Mouse (Mus musculus): Measurements from ENCODE around the gene Gcsh. TPM values are rescaled to one million over a fixed set of nuclear protein-coding genes. Genes with fewer than 3 reads are reported as not detected.
A peak's percentile ranks its signal among the peaks of the same experiment; 100 is the strongest.

The Gcsh gene
- total RNA-seq (2022) = 10 to 100 TPM; 57.7 to 67.7 (median 62.0) TPM

- peak; percentile 99 for DNase-seq (ENCODE audit: low spot score)
These were observed at the start of gene Gcsh for GRCm38 (mm10) chr8:116993095-116993867. TSS of gene Gcsh (minus strand) at chr8:116993537.

GRCm38 (mm10) chr8:117039843-117040242, 46.5 kb upstream of the Gcsh start:
- no peak for DNase-seq (ENCODE audit: low spot score)

GRCm38 (mm10) chr8:117037374-117037935, 44.1 kb upstream of the Gcsh start:
- DNase-seq (ENCODE audit: low spot score) = no peak

- no peak for DNase-seq (ENCODE audit: low spot score)
These were observed 40.1 kb upstream of the Gcsh start for GRCm38 (mm10) chr8:117033393-117033792.

- DNase-seq (ENCODE audit: low spot score) = no peak
These were observed 39.3 kb upstream of the Gcsh start for GRCm38 (mm10) chr8:117032609-117033008.

- DNase-seq (ENCODE audit: low spot score) = no peak
These were observed 38.1 kb upstream of the Gcsh start for GRCm38 (mm10) chr8:117031476-117031875.

- DNase-seq (ENCODE audit: low spot score) = no peak
These were observed 35.3 kb upstream of the Gcsh start for GRCm38 (mm10) chr8:117028686-117029085.

GRCm38 (mm10) chr8:117027601-117028000, 34.3 kb upstream of the Gcsh start:
- no peak for DNase-seq (ENCODE audit: low spot score)

GRCm38 (mm10) chr8:117022297-117022993, 29.1 kb upstream of the Gcsh start:
- DNase-seq (ENCODE audit: low spot score) = no peak

- no peak for DNase-seq (ENCODE audit: low spot score)
These were observed 26.3 kb upstream of the Gcsh start for GRCm38 (mm10) chr8:117019323-117020275.

GRCm38 (mm10) chr8:117017896-117018295, 24.6 kb upstream of the Gcsh start:
- DNase-seq (ENCODE audit: low spot score) = no peak

GRCm38 (mm10) chr8:117017006-117017405, 23.7 kb upstream of the Gcsh start:
- no peak for DNase-seq (ENCODE audit: low spot score)

- no peak for DNase-seq (ENCODE audit: low spot score)
These were observed 22.3 kb upstream of the Gcsh start for GRCm38 (mm10) chr8:117015670-117016069.

GRCm38 (mm10) chr8:117011366-117011765, 18.0 kb upstream of the Gcsh start:
- no peak for DNase-seq (ENCODE audit: low spot score)

- no peak for DNase-seq (ENCODE audit: low spot score)
These were observed 829 bp upstream of the Gcsh start for GRCm38 (mm10) chr8:116994016-116994716.

GRCm38 (mm10) chr8:116992176-116992971, 963 bp downstream of the Gcsh start:
- DNase-seq (ENCODE audit: low spot score) = no peak

GRCm38 (mm10) chr8:116991241-116991640, 2.1 kb downstream of the Gcsh start:
- no peak for DNase-seq (ENCODE audit: low spot score)

- DNase-seq (ENCODE audit: low spot score) = no peak
These were observed 3.5 kb downstream of the Gcsh start for GRCm38 (mm10) chr8:116989842-116990241.

GRCm38 (mm10) chr8:116980117-116980516, 13.2 kb downstream of the Gcsh start:
- peak; percentile 60 for DNase-seq (ENCODE audit: low spot score)

- peak; percentile 98 for DNase-seq (ENCODE audit: low spot score)
These were observed 14.6 kb downstream of the Gcsh start, which contains the start of gene 1700030J22Rik for GRCm38 (mm10) chr8:116978631-116979256. TSS of gene 1700030J22Rik (minus strand) at chr8:116978959.

Measured in heart, adult 8-10 months (tissue).